Mouse (Mus musculus): ENCODE measurements around the gene Kif26b.

DNA sequence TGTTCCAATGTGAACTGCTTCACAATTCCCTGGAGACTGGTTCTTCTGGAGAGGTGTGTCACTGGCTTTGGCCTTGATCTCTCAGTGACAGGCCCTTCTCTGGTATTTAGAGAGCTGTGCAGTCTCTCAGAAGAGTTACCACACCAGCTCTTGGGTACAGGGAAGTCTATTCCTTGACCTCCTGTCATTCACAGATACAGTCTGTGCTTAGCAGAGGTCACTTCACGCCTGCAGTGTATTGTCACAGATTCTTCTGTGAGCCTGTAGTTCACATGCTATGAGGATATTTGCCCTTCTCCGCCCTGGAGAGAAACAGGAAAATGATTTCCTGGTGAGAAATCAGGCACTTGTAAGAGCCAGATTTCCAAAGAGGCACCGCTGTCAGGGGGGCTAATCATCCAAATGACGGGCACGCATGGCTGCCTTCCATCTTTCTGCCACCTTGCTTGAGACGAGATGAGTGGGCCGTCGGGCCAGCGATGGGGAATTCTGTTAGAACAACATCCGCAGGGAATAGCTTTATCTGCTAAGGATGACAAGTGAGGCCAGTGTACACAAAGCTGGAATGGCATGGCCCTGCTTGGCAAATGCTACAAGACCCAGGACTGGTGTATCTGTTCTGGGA is 309.9 kb downstream of the Kif26b start:
- TF ChIP-seq POLR2A (IDR thresholded peaks at IDR 0.05; ENCODE audit: low read depth, low read length) (no peak), CTCF (IDR thresholded peaks at IDR 0.05; ENCODE audit: extremely low read depth, insufficient read depth, insufficient read length, insufficient replicate concordance) (no peak)
